Mouse (Mus musculus) adrenal gland, postnatal 4 days (tissue): ENCODE measurements around the gene Pou2f2. TPM values are rescaled to one million over a fixed set of nuclear protein-coding genes. Genes with fewer than 3 reads are reported as not detected.

Experiments
- DNase-seq, 2 experiments: peaks; one replicate each; pipeline ENCODE4 v3.0.0; 2021 to 2022; ENCODE audit warnings: low spot score in 2 of 2, mixed read lengths in 2 of 2
- total RNA-seq, 2 experiments: library from RNA; stranded (reverse); gene quantifications; 2 replicates each; pipeline ENCODE4 v1.2.3; 2021

Pou2f2 gene
- total RNA-seq, 2 experiments from 2014 or later: 3.7 to 4.1 TPM

DNA sequence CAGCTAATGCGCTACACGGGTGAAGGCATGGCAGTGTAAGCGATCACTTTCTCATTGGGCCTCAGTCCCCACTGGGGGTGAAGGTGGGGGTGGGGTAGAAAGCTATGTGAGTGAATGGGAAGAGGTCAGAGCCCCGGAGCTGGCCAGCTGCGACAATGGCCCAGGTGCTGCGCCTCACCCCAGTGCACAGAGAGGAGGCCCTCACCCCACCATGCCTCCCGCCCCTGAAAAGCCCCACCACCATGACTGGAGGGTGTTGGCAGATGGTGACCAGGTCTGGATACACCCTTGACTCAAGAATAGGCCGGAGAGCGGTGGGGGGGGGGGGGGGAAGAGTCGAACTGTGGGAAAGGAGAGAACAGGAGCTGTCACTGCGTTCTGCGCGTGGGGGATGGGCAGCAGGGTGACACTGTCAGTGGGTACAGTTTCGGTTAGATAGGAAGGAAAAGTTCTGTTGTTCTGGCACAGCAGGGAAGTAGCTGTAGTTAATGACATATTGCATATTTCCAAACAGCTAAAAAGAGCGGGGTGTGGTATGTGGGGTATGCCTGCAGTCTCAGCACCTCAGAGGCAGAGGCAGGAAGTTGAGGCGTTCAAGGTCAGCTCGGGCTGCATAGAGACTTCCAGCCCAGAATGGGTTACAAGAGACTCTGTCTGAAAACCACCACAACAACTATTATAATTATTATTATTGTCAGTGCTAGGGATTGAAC is 72.6 kb downstream of the Pou2f2 start:
- DNase-seq: no peak

DNA sequence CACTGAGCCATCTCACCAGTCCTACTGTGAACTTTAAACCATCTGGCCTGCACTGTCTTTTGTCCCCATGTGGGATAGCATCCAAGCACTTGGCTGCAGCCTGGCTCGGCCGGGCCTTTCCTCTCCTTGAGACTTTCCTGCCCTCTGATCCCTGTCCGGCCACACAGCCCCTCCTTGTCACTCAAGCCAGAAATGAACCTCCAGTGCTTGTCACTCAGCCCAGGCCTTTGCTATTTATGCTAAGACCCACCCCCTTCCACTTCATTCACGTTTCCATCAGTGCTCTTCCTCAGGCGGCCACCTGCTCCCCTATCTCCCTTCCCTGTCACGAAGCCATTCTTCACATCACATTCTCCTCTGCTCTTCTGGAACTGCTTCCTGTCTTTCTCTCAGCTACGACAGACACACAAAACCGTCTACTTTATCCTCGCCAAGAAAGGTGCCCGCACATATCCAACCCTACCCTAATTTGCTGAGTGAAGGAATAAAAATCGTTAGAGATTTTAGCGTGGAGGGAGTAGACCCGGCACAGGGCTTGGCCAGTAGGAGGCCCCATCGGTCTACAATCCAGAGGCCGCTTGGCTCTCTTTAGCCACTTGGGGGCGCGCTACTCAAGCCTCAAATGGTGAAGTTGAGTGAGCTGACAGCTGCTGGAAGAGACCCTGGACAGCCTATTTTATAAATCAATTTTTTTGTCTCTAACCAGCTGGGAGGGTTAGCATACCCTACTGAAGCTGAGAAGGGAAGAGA is 73.9 kb downstream of the Pou2f2 start:
- peak; percentile 52 to 63 for DNase-seq

DNA sequence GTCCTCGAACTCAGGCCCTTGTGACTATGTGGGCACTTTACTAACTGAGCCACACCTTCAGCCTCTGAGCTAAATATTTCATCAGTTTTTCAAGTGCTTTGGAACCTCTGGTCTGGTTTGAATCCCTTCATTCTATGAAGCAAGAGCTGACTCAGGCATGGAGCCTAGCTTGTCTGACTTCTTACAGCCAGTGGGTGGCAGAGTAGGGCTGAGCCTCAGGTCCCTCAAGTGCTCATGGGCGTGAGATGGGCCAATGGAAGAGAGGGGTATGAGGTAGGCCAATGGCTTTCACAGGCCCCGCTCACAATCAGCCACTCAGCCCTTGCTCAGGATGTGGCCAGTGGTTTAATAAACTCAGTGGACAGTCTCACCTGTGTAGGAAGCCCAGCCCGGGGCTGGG is 79.9 kb downstream of the Pou2f2 start:
- DNase-seq: no peak

DNA sequence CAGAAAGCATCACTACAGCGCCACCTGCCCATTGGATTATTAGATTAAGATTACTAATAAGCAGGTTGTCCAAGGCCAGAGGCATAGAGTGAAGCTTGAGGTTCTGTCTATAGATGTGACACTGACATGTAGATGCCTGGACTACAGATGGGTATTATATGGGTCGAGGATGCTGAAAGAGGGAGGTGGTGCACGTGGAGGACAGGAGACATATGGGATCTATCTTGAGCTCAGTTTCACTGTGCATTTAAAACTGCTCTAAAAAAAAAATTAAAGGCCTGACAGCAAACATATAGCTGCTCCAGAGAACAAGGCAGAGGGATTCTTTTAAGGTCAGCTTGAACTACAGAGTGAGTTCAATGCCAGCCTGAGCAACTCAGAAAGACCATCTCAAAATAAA is 81.4 kb downstream of the Pou2f2 start:
- no peak for DNase-seq

DNA sequence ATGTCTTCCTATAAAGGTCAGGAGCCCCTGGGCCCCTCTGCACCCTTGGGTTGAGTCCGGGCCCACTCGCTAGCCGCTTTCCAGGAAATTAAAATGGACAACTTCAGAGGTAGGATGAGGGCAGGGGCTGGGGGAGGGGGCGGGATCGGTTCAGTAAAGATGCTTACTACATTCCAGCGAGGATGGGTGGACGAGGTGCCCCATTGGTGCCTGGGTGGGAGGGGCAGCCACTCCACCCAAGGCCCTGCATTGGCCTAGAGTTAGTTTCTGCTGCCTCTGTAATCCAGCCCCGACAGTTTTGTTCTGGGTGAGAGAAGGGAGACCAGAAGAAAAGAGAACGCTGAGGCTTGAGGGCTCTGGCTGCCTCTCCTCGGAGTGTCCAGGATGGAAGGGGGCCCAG is 89.7 kb downstream of the Pou2f2 start:
- DNase-seq: no peak

DNA sequence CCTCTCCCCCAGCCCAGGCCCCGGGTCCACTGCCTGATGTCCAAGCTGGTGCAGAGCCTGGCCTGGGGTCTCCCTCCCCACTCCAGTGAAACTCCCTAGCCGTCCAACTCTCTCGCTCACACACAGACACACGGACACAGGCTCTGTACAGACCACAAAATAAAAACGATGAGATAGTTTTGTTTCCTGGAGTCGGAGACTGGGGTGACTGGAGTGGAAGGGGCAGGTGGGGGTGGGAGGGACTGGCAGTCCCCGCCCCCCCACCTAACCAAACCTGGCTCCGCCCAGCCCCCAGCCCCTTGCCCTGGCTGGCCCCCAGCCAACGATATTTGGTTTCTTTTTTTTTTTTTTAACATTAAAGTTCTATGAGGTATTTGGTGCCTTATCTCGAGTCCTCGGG is 90.6 kb downstream of the Pou2f2 start:
- DNase-seq: no peak

DNA sequence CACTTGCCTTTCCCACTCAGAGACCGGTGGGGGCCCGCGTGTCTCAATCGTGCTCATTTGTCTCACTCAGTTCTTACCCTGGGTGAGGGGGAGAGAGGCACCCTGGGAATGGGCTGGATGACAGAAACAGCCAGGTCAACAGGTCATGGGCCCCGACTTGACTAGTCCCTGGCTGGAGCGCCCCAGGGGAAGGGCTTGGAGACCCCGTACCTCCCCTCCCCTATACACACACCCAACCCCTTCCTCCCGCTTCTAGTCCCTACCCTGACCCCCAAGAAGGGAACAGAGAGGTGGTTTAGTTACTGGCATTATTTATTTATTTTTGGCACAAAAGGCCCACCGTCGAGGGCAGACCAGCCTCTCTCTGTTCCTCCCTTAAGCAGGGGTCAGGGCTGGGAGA is 91.0 kb downstream of the Pou2f2 start:
- DNase-seq: no peak

DNA sequence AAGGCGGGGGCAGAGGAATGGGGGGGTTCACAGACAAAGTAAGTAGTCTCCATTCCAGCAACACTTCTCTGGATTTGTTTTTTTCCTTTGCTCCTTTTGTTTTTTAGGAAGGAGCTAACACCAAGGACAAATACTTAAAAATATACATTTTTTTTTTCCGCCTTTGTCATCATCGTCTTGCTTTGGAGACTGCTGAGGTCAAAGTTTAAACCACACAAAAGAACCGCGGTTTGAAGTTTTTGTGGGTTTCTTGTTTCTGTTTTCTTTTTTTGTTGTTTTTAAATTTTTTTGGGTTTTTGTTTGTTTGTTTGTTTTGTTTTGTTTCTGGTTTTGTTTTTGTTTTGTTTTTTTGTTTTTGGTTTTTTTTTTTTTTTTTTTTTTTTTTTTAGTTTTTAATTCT is 91.6 kb downstream of the Pou2f2 start:
- DNase-seq: no peak

DNA sequence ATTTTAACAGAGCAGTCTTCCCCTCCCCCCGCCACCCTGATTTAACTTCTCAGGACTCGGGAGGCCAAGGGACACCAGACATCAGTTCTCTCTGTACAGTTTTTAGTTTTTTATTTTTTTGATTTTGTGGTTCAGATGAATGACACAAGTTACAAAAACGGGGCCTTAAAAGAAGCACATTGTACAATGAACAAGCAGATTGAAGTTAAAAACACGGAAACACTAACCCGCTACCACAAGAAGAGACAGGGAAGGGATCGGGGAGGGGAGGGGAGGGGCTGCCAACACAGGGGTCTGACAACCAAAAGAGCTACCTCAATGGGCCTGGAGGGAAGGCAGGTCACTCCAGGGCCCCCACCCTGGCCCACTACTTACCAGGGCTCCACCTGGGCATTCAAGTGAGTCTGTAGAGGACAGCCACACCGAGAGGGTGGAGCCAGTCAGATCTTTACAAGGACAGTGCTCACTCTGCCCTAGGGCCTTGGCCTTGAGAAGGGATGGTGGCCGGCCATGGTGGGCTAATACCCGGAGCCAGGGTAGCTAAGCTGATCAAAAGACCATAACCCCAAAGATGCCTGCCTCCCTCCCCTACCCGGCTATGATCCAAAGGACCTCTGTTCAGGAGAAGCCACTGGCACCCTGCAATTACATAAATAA is 92.1 kb downstream of the Pou2f2 start:
- DNase-seq: no peak

DNA sequence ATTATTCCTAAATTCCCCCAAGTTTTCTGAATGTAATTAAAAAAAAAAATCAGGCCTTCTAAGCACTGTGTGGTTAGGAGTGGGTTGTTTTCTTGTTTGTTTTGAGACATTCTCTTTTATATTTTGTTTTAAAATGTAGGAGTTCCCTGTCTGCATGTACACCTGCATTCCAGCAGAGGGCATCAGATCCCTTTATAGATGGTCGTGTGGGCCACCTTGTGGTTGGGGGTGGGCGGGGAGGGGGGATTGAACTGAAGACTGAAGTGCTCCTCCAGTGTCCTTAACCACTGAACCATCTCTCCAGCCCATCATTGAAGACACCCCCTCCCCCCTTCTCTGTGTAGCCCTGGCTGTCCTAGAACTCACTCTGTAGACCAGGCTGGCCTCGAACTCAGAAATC is 92.9 kb downstream of the Pou2f2 start:
- DNase-seq: no peak

DNA sequence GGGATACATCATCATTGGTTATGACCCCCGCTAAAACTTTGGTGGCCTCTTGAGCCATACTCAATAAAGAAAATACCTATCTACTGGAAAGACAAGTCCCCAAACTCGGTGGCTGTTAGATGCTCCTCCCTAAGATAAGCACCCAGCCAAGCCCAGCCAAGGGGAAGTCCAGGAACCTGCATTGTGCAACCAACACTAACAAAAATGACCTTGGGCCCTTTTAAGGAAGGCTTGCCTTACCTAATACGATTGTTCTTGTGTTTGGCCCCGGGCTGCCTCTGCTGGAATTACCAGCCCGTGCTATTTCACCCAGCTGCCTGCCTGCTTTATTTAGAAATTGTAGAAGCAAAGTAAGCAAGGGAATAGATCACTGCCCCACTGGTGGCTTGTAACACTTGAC is 94.9 kb downstream of the Pou2f2 start:
- no peak for DNase-seq

DNA sequence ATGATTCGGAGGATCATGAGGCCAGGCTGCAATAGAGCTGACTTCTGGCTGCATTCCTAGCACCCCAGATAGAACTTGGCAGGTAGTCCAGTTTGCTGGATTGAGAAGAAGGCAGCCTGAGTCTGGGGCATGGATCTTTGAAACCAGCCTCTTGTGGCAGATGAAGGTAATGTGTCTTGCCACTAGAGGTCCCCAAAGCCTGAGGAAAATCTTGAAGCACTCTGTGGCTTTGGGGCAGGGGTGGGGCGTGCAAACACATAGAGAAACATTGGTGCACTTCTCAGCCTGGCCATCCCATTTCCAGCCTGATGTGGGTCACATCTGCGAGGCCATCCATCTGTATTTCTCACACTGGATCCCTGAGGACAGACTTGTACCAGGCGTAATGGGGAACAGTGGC is 97.0 kb downstream of the Pou2f2 start:
- no peak for DNase-seq

DNA sequence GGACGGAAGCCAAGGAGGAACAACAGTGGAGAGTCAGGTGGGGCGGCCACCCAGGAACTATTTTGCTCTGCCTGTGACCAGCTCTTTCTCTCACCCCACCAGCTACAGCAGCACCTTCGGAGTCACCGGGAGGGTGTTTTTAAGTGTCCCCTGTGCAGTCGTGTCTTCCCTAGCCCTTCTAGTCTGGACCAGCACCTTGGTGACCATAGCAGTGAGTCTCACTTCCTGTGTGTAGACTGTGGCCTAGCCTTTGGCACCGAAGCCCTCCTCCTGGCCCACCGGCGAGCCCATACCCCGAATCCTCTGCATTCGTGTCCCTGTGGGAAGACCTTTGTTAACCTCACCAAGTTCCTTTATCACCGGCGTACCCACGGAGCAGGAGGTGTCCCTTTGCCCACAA is 99.1 kb downstream of the Pou2f2 start:
- no peak for DNase-seq

DNA sequence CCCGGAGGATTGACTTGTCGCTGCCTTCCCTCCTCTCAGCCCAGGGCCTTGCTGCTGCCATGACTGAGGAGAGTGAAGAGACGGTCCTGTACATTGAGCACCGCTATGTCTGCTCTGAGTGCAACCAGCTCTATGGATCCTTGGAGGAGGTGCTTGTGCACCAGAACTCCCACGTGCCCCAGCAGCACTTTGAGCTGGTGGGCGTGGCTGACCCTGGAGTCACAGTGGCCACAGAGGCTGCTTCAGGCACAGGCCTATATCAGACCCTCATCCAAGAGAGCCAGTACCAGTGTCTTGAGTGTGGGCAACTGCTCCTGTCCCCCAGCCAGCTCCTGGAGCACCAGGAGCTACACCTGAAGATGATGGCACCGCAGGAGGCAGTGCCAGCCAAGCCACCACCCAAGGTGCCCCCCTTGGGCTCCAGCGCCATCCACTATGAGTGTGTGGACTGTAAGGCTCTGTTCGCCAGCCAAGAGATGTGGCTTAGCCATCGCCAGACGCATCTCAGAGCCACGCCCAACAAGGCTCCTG is 100.0 kb downstream of the Pou2f2 start:
- DNase-seq: no peak

DNA sequence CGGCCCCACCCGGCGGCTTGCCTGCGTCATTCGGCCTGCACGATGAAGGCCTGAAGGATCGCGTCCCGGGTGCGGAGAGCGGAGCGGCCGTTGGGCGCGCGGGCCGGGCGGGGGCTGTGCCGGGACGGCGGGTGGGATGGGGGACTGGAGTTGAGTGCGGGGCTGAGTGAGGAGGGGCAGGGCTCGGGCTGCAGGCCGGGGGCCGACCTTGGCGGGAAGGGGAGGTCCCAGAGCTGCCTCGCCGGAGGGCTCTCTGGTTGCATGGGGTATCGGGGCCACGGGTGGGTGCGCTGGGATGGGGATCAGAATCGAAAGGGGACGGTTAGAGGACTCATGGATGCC is 102.1 kb downstream of the Pou2f2 start:
- no peak for DNase-seq

DNA sequence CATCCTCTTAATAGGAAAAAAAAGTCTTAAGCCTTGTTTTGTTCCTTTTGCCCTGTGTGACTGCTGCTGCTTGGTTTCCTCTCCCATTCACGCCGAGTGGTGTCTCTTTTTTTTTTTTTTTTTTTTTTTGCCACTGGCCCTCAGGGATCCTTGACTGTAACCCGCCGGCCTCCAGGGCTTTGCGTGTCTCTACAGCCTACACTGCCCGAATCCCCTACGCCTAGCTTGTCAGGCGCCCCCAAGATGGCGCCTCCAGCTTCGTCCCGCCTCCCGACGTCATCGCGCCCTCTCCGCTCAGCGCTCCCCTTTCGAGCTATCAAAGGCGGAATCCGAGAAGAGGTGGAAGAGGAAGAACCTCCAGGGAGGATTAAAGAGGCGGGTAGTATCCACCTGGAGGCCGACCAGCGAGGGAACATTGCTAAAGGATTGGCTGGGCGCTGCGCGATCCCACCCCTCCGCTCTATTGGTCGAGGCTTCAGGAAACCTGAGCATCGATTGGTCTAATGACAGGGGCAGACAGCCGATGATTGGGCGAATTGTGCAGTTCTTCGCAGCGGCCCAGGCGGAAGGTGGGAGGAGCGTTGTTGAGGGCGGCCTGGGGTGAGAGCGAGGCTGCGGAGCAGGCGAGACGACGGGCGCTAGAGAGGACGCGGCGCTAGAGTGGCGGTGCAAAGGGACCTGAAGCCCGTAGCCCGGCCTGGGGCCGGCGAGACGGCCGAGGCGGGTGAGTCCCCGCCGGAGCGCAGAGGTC is 102.7 kb downstream of the Pou2f2 start:
- peak; percentile 90 to 94 for DNase-seq

DNA sequence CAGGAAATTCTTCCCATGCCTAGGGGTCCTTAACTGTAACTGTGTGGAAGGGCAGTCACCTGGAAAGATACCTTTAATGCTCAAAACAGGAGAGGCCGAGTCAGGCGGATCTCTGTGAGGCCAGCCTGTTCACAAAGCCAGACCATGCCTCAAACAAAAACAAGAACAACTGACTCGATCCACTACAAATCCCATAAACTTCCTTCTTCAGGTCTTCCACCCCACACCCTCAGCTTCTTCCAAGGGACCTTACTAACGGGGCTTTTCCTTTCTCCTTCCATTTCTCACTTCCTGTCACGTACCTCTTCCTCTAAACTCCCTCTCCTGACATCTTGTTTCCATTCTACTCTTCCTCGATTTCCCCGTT is 103.2 kb downstream of the Pou2f2 start:
- DNase-seq: no peak

DNA sequence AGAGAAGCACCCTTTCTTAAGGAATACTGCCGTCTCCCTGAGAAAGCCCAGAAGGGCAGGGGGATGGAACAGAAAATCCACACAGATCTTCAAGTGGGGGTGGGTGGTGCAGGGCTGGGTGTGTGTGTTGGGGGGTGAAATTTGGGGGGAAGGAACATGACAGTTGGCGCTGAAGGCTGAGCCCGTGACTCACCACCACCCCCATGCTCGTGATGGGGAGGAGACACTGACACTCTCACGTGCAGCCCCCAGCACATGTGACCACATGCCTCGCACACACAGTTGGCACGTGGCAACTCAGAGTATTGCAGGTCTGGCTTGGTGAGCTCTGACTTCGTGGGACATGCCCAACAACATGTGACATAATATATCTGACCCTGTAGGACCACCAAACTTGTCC is 105.6 kb downstream of the Pou2f2 start:
- DNase-seq: no peak

DNA sequence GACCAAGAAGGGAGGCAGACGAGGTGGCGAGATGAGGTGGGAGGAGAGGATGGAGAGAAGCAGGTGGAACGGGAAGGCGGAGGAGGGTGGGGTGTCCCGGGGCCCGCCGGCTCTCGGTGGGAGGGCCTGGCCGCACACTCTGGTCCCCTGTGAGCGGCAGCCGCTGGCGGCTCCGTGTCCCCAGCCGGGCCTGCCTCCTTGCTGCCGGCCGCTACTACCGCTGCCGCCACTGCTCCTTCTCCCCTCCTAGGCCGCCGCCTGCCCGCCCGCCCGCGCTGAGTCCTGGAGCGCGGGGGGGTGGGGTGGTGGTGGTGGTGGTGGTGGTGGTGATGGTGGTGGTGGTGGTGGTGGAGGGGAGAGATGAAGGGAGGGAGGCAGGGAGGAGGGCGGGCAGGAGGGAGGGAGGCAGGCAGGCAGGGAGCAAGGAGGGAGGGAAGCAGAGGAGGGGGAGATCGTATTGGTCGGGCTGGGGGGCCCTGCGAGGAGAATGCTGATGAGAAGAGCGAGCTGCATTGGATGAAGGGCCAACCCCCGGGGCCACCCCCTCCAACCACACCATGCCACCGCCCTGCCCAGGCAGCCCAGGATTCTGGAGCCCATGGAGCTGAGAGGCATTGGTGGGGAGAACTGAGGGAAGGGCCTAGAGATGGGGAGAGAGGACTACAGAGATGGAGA is 106.7 kb downstream of the Pou2f2 start:
- DNase-seq: no peak

DNA sequence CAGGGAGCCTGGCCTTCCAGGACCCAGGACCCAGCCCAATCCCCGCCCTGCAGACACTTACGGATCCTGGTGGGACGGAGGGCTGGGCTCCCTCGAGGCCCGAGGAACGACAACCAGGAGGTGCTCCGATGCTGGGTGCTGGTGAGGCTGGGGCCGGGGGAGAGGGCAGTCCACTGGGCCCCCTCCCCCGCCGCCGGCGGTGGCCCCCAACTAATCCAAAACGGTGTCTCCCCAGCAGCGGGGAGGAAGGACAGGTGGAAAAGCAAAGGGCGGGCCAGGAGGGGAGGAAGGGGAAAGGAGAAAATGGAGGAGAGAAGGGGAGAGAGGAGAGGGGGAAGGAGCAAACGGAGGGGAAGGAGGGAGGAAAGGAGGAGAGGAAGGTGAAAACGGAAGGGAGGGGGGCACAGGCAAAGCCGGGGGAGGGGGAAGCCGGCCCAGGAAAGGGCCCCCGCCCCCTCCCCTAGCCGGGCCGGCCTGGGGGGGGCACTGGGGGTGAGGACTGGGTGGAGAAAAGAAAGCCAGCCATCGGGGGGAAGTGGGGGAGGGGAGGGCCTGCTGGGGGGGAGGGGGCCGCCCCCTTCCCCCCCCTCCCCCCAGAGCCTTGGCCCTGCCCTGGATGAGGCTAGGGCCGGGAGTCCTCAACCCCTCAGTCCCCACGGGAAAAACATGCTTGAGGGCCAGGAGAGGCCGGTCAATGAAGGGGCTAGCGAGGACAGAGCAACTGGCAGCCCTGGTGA is 107.4 kb downstream of the Pou2f2 start, which contains the start of the genes Grik5 and Zfp574:
TSS of gene Grik5 (minus strand) at position 368 of the 737 bp plus-strand sequence.
TSS of gene Zfp574 (plus strand) at position 589 of the 737 bp plus-strand sequence.
- no peak for DNase-seq
